Mouse (Mus musculus): ENCODE data around the gene Cdh4. TPM values are rescaled to one million over a fixed set of nuclear protein-coding genes. Genes with fewer than 3 reads are reported as not detected.

The Cdh4 gene
- polyA plus RNA-seq, 1 experiment from 2014 or later, result 63.4 TPM

DNA sequence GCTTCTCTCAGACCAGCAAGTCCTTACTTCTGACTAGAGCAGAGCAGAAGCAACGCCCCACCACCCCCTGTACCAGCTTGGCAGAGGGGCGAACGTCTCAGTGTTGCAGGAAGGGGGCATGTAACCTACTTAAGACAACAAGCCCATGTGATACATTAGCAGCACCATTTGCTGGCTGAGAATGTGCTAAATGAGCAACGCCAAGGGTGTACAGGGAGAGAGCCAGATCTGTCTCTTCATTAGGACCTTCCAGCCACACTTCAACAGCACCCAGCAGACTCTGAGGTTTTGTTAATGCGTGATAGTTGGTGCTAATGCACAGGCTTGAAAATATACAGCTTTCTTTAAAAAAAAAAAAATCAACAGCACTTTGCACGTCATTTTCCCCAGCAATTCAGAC lies 300.6 kb downstream of the Cdh4 start:
- no peak overlapping the region for H3K4me2 ChIP-seq (ENCODE audit: low read length)
- no peaks in the 10 kb centered on the region for H3K9me3 ChIP-seq (replicated peaks; ENCODE audit: control insufficient read depth, low read length, poor library complexity, severe bottlenecking)
- H3K9ac ChIP-seq (ENCODE audit: low read depth, low read length), result no peak overlapping the region
- H3K36me3 ChIP-seq (ENCODE audit: control insufficient read depth, insufficient read depth, low read length), result no peaks in the 10 kb centered on the region
- WGBS, result 88% methylated on average over 6 of the region's 6 CpGs
- no peaks in the 10 kb centered on the region for H3K4me1 ChIP-seq (ENCODE audit: control insufficient read depth, insufficient read depth, low read length)
- no peak overlapping the region for H3K27ac ChIP-seq (ENCODE audit: low read length)
- no peak for ATAC-seq
- no peak overlapping the region for H3K4me3 ChIP-seq (ENCODE audit: low read depth, low read length)
- no peaks in the 10 kb centered on the region for H3K27me3 ChIP-seq (ENCODE audit: control insufficient read depth, insufficient read depth, low read depth, low read length)

DNA sequence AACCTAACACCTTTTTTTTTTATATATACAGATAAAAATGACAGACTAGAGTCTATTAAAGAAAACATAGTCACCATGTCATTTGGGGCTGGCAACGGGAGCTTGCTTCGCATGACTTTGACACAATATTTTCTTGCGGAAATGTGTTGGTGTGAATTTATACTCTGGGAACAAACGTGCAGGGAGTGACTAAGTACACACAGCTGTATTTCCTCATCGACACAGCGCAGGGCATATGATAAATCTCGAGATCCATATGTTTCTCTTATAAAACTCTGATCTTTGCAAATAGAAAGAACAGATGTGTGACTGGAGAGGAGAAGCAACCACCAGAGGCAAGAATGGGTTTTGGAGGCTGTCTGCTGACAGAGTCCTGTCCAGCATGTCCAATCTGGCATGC lies 304.3 kb downstream of the Cdh4 start:
- Histone ChIP-seq H3K9me3 (replicated peaks; ENCODE audit: control insufficient read depth, low read length, poor library complexity, severe bottlenecking) (no peaks in the 10 kb centered on the region), H3K9ac (ENCODE audit: low read depth, low read length) (no peak overlapping the region), H3K4me3 (ENCODE audit: low read depth, low read length) (no peak overlapping the region), H3K36me3 (ENCODE audit: control insufficient read depth, insufficient read depth, low read length) (no peaks in the 10 kb centered on the region), H3K27me3 (ENCODE audit: control insufficient read depth, insufficient read depth, low read depth, low read length) (no peaks in the 10 kb centered on the region), H3K27ac (ENCODE audit: low read length) (no peak overlapping the region), H3K4me1 (ENCODE audit: control insufficient read depth, insufficient read depth, low read length) (no peaks in the 10 kb centered on the region), H3K4me2 (ENCODE audit: low read length) (no peak overlapping the region)
- WGBS, result 87% methylated on average over 7 of the region's 7 CpGs
- ATAC-seq, result no peak

GRCm38 (mm10) chr2:179749399-179749798 lies 307.2 kb downstream of the Cdh4 start:
- peaks cover 3% of the 10 kb centered on the region; the same call in 1 of the 2 replicates for H3K4me1 ChIP-seq (ENCODE audit: control insufficient read depth, insufficient read depth, low read length)
- no peak overlapping the region for H3K4me3 ChIP-seq (ENCODE audit: low read depth, low read length)
- H3K36me3 ChIP-seq (ENCODE audit: control insufficient read depth, insufficient read depth, low read length), result no peaks in the 10 kb centered on the region
- no peak for ATAC-seq
- H3K9me3 ChIP-seq (replicated peaks; ENCODE audit: control insufficient read depth, low read length, poor library complexity, severe bottlenecking), result no peaks in the 10 kb centered on the region
- no peak overlapping the region for H3K9ac ChIP-seq (ENCODE audit: low read depth, low read length)
- H3K27me3 ChIP-seq (ENCODE audit: control insufficient read depth, insufficient read depth, low read depth, low read length), result no peaks in the 10 kb centered on the region
- no peak overlapping the region for H3K4me2 ChIP-seq (ENCODE audit: low read length)
- WGBS, result 75% methylated on average over 3 of the region's 3 CpGs
- no peak overlapping the region for H3K27ac ChIP-seq (ENCODE audit: low read length)

- H3K9me3 ChIP-seq (replicated peaks; ENCODE audit: control insufficient read depth, low read length, poor library complexity, severe bottlenecking), result no peaks in the 10 kb centered on the region
- no peak overlapping the region for H3K4me3 ChIP-seq (ENCODE audit: low read depth, low read length)
- peaks cover 9% of the 10 kb centered on the region; the same call in 1 of the 2 replicates for H3K4me1 ChIP-seq (ENCODE audit: control insufficient read depth, insufficient read depth, low read length)
- no peak for ATAC-seq
- WGBS, result 66% methylated on average over 9 of the region's 9 CpGs
- no peaks in the 10 kb centered on the region for H3K27me3 ChIP-seq (ENCODE audit: control insufficient read depth, insufficient read depth, low read depth, low read length)
- no peak overlapping the region for H3K27ac ChIP-seq (ENCODE audit: low read length)
- no peak overlapping the region for H3K9ac ChIP-seq (ENCODE audit: low read depth, low read length)
- no peak overlapping the region for H3K4me2 ChIP-seq (ENCODE audit: low read length)
- H3K36me3 ChIP-seq (ENCODE audit: control insufficient read depth, insufficient read depth, low read length), result no peaks in the 10 kb centered on the region
Measured at GRCm38 (mm10) chr2:179753811-179754210, 311.6 kb downstream of the Cdh4 start.

GRCm38 (mm10) chr2:179754776-179755175 lies 312.5 kb downstream of the Cdh4 start:
- Histone ChIP-seq H3K27me3 (ENCODE audit: control insufficient read depth, insufficient read depth, low read depth, low read length) (no peaks in the 10 kb centered on the region), H3K9ac (ENCODE audit: low read depth, low read length) (no peak overlapping the region), H3K4me1 (ENCODE audit: control insufficient read depth, insufficient read depth, low read length) (peaks cover 9% of the 10 kb centered on the region; the same call in 1 of the 2 replicates), H3K9me3 (replicated peaks; ENCODE audit: control insufficient read depth, low read length, poor library complexity, severe bottlenecking) (no peaks in the 10 kb centered on the region), H3K4me2 (ENCODE audit: low read length) (no peak overlapping the region), H3K4me3 (ENCODE audit: low read depth, low read length) (no peak overlapping the region), H3K27ac (ENCODE audit: low read length) (no peak overlapping the region), H3K36me3 (ENCODE audit: control insufficient read depth, insufficient read depth, low read length) (no peaks in the 10 kb centered on the region)
- 75% methylated on average over 11 of the region's 11 CpGs for WGBS
- ATAC-seq, result no peak

GRCm38 (mm10) chr2:179761718-179762441 lies 319.6 kb downstream of the Cdh4 start:
- Histone ChIP-seq H3K4me3 (ENCODE audit: low read depth, low read length) (no peak overlapping the region), H3K27me3 (ENCODE audit: control insufficient read depth, insufficient read depth, low read depth, low read length) (no peaks in the 10 kb centered on the region; the same call in 1 of the 2 replicates), H3K4me1 (ENCODE audit: control insufficient read depth, insufficient read depth, low read length) (peaks cover 21% of the 10 kb centered on the region), H3K9me3 (replicated peaks; ENCODE audit: control insufficient read depth, low read length, poor library complexity, severe bottlenecking) (no peaks in the 10 kb centered on the region), H3K27ac (ENCODE audit: low read length) (no peak overlapping the region), H3K9ac (ENCODE audit: low read depth, low read length) (peak overlapping the region; percentile 36; the same call in 1 of the 2 replicates), H3K36me3 (ENCODE audit: control insufficient read depth, insufficient read depth, low read length) (no peaks in the 10 kb centered on the region), H3K4me2 (ENCODE audit: low read length) (no peak overlapping the region)
- 55% methylated on average over 9 of the region's 9 CpGs for WGBS
- ATAC-seq, result no peak

DNA sequence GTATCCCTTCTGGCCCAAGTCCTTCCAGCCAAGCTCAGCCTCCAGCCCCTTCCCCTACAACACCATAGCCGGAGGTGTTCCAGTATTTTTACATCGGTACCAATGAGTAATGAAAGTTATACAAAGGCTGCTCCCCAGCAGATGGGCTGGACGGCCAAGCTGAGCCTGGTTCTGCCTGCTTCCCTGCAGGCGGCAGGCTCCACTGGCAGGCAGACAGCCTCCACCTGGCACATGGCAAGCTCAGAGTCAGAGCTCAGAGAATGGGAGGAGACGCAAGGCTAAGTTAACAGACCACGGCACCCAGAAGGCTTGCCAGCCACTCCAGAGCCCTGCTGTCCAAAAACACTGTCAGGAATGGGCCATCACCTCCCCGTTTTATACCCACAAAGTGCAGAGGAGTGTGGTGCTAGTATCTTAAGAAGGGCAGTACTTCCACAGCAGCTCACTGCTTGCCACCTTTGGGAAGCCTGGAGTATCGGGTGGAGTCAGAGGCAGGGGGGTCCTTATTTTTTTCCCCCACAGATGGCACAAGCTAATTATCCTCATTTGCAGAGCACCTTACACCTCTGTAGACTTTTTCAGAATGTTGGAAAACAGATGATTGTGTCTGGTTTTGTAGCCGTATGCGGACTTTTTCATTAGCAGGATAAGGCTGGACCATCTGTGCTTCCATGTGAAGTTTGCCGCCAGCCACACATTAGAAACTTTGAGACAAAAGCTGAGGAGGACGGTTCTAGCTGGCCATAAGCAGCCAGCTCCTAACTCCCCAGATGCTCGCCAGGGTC lies 320.5 kb downstream of the Cdh4 start:
- no peak overlapping the region for H3K27ac ChIP-seq (ENCODE audit: low read length)

GRCm38 (mm10) chr2:179764460-179764859 lies 322.2 kb downstream of the Cdh4 start:
- H3K9ac ChIP-seq (ENCODE audit: low read depth, low read length), result no peak overlapping the region
- WGBS, result 94% methylated on average over 2 of the region's 2 CpGs
- peaks cover 35% of the 10 kb centered on the region for H3K4me1 ChIP-seq (ENCODE audit: control insufficient read depth, insufficient read depth, low read length)
- no peak overlapping the region for H3K27ac ChIP-seq (ENCODE audit: low read length)
- no peak overlapping the region for H3K4me2 ChIP-seq (ENCODE audit: low read length)
- no peaks in the 10 kb centered on the region; the same call in 1 of the 2 replicates for H3K27me3 ChIP-seq (ENCODE audit: control insufficient read depth, insufficient read depth, low read depth, low read length)
- no peaks in the 10 kb centered on the region for H3K9me3 ChIP-seq (replicated peaks; ENCODE audit: control insufficient read depth, low read length, poor library complexity, severe bottlenecking)
- no peak overlapping the region for H3K4me3 ChIP-seq (ENCODE audit: low read depth, low read length)
- ATAC-seq, result no peak
- no peaks in the 10 kb centered on the region for H3K36me3 ChIP-seq (ENCODE audit: control insufficient read depth, insufficient read depth, low read length)

More for the DNA sequence above, 320.5 kb downstream of the Cdh4 start:
- Histone ChIP-seq H3K27me3 (ENCODE audit: control insufficient read depth, insufficient read depth, low read depth, low read length) (no peaks in the 10 kb centered on the region; the same call in 1 of the 2 replicates), H3K4me1 (ENCODE audit: control insufficient read depth, insufficient read depth, low read length) (peaks cover 29% of the 10 kb centered on the region), H3K9me3 (replicated peaks; ENCODE audit: control insufficient read depth, low read length, poor library complexity, severe bottlenecking) (no peaks in the 10 kb centered on the region), H3K36me3 (ENCODE audit: control insufficient read depth, insufficient read depth, low read length) (no peaks in the 10 kb centered on the region), H3K4me3 (ENCODE audit: low read depth, low read length) (no peak overlapping the region), H3K4me2 (ENCODE audit: low read length) (no peak overlapping the region), H3K9ac (ENCODE audit: low read depth, low read length) (no peak overlapping the region)
- ATAC-seq, result peak; percentile 23; the same call in 1 of the 2 replicates
- 55% methylated on average over 13 of the region's 13 CpGs for WGBS
